Mouse (Mus musculus) heart, embryonic 14.5 days (tissue): ENCODE data around the gene Cacna2d2. TPM values are rescaled to one million over a fixed set of nuclear protein-coding genes. Genes with fewer than 3 reads are reported as not detected.

ENCODE experiments used
- ATAC-seq: fragments of 200-750 bp; cut with Nextera tagmentation; 2 replicates; pipeline ENCODE4 v1.8.0; 2017; ENCODE audit warnings: low read depth, moderate TSS enrichment; ENCODE audit not compliant: insufficient number of reproducible peaks, insufficient read depth, low FRiP score
- H3K27ac ChIP-seq, 2 experiments: fragments of 200-500 bp in 1 of 2; fragments of 300-500 bp in 1 of 2; sonication (generic) in 1 of 2; replicated peaks in 1 of 2; 2 replicates each; pipeline ENCODE4 v1.5.1; 2012 to 2014; ENCODE audit warnings: low read depth in 2 of 2, low read length in 2 of 2, control low read depth in 1 of 2, mild to moderate bottlenecking in 1 of 2, mixed read lengths in 1 of 2; ENCODE audit not compliant: control insufficient read depth in 1 of 2, insufficient read depth in 1 of 2
- H3K27me3 ChIP-seq: fragments of 300-500 bp; sonication (generic); 2 replicates; pipeline ENCODE4 v1.6.1; 2014; ENCODE audit warnings: mild to moderate bottlenecking, low read length, control low read depth; ENCODE audit not compliant: control insufficient read depth, insufficient read depth
- H3K36me3 ChIP-seq: fragments of 300-500 bp; sonication (generic); 2 replicates; pipeline ENCODE4 v1.6.1; 2014; ENCODE audit warnings: mild to moderate bottlenecking, control low read depth, low read length, mixed read lengths; ENCODE audit not compliant: control insufficient read depth, insufficient read depth
- H3K4me1 ChIP-seq, 2 experiments: fragments of 200-500 bp in 1 of 2; fragments of 300-500 bp in 1 of 2; sonication (generic) in 1 of 2; 2 replicates each; pipeline ENCODE4 v1.6.1; 2012 to 2014; ENCODE audit warnings: low read length in 2 of 2, control low read depth in 1 of 2, mixed read lengths in 1 of 2; ENCODE audit not compliant: control insufficient read depth in 2 of 2, insufficient read depth in 2 of 2
- H3K4me2 ChIP-seq: fragments of 300-500 bp; sonication (generic); 2 replicates; pipeline ENCODE4 v1.6.1; 2014; ENCODE audit warnings: mild to moderate bottlenecking, low read length
- H3K4me3 ChIP-seq, 2 experiments: fragments of 200-500 bp in 1 of 2; fragments of 300-500 bp in 1 of 2; sonication (generic) in 1 of 2; 2 replicates each; pipeline ENCODE4 v1.5.1; 2012 to 2014; ENCODE audit warnings: low read length in 2 of 2, mild to moderate bottlenecking in 2 of 2, control low read depth in 1 of 2, low read depth in 1 of 2, moderate library complexity in 1 of 2; ENCODE audit not compliant: control insufficient read depth in 1 of 2, insufficient read depth in 1 of 2
- H3K9ac ChIP-seq: fragments of 300-500 bp; sonication (generic); 2 replicates; pipeline ENCODE4 v1.6.1; 2014; ENCODE audit warnings: mild to moderate bottlenecking, low read length
- H3K9me3 ChIP-seq: fragments of 300-500 bp; sonication (generic); 2 replicates; pipeline ENCODE4 v1.6.1; 2016; ENCODE audit warnings: low read length, control low read depth; ENCODE audit not compliant: control insufficient read depth
- whole genome bisulfite sequencing: fragments of 180-500 bp; shearing (Covaris S2); extraction: QIAGEN DNeasy Blood & Tissue Kit; methylation state at CpG from one replicate; pipeline ENCODE4 v1.1.7; 2014; 5-methylcytosine and 5-hydroxymethylcytosine counted together
- polyA plus RNA-seq: library from polyadenylated mRNA; unstranded; fragments of >200 nt; fragmentation: Nextera tagmentation; extraction: Ambion mirVana; gene quantifications from 2 replicates; pipeline ENCODE4 v1.2.1, GENCODE M21; 2014

The Cacna2d2 gene
- polyA plus RNA-seq, 1 experiment from 2014 or later, result 5.6 TPM

DNA sequence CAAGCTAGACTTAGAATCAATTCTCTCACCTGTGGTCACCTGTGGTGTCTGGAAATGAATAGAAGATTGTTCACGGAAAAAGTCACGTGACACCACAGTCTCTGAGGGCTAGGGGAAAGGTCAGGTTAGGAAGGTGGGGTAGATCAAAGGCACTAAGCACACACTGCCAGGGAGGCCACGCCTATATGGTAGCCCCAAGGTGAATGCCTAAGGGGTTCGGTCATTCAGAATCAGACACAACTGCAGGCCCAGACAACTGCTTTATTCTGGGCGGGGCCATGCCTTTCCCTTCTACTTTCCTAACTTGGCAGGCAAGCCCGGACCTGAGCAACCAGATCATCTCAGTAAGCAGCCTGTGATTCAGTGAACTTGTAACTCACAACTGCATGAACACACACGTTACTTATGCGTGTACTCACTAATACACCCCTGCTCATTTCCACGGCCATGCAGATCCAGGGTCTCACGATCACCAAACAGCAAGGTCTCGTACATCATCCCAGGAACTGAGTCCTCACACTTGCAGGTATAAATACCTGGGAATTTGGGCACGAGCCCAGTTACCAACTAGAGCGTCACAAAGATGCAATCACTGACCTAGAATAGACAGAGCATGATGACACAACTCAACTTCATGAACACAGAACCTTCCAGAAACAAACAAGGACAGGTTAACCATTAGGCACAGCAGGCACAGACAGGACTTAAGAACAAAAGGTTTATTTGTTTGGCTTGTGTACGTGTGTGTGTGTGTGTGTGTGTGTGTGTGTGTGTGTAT lies 176.4 kb downstream of the Cacna2d2 start:
- no peak for ATAC-seq
- no peaks in the 10 kb centered on the region for H3K9me3 ChIP-seq
- no peak overlapping the region for H3K9ac ChIP-seq
- H3K36me3 ChIP-seq, result peaks cover 37% of the 10 kb centered on the region
- peaks cover 20 to 28% of the 10 kb centered on the region in 2 experiments for H3K4me1 ChIP-seq
- H3K4me3 ChIP-seq, result no peak overlapping the region
- 80% methylated on average over 14 of the region's 14 CpGs for WGBS
- no peaks in the 10 kb centered on the region for H3K27me3 ChIP-seq
- H3K27ac ChIP-seq, result peak overlapping the region; percentile 55 to 57; a peak in 3 of 4 replicates
- peak overlapping the region; percentile 61; the same call in 1 of the 2 replicates for H3K4me2 ChIP-seq

DNA sequence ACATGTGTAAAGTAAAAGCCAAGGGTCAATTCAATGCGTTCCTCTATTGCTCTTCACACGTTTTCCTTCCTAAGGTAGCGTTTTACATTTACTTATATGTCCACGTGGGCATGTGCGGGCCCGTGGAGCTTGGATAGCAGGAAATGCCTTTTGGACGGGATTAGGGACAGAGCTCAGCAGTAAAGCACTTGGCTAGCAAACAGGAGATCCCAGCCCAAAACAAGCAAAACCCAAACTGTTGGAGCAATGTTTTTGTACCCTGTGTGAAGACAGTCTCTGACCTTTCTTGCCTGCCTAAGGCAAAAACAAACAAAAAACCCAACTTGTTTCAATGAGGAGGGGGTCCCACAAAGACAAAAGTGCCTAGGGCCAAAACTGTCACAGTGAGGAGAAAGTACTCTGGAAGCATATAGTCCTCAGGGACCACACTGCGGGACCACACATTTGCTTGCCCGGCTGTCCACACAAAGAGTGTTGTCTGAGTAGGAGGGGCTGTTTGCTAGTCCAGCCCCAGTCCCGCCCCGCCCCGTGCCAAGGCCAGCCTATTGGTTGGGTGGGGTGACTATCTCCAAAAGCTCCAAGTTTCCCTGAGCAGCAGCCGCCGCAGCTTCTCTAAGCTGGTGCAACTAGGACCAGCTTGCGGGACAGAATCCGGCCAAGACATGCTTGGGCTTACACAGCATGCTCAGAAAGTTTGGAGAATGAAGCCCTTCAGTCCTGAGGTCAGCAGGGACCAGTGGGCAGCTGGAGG lies 177.1 kb downstream of the Cacna2d2 start, which contains the start of gene Hyal1:
TSS of gene Hyal1 (plus strand) at position 571 of the 751 bp plus-strand sequence.
- 26% methylated on average over 16 of the region's 16 CpGs for WGBS
- peak within 1 kb of the TSS; percentile 61 for H3K4me2 ChIP-seq
- peak; percentile 58; the same call in 1 of the 2 replicates for ATAC-seq
- no peaks in the 10 kb centered on the region for H3K9me3 ChIP-seq
- peak within 1 kb of the TSS; percentile 66 for H3K9ac ChIP-seq
- peaks cover 16 to 27% of the 10 kb centered on the region in 2 experiments for H3K4me1 ChIP-seq
- H3K27me3 ChIP-seq, result no peaks in the 10 kb centered on the region
- peak within 1 kb of the TSS; percentile 55 to 57 for H3K27ac ChIP-seq
- H3K4me3 ChIP-seq, result peak within 1 kb of the TSS; percentile 32 to 45
- peaks cover 30% of the 10 kb centered on the region for H3K36me3 ChIP-seq

DNA sequence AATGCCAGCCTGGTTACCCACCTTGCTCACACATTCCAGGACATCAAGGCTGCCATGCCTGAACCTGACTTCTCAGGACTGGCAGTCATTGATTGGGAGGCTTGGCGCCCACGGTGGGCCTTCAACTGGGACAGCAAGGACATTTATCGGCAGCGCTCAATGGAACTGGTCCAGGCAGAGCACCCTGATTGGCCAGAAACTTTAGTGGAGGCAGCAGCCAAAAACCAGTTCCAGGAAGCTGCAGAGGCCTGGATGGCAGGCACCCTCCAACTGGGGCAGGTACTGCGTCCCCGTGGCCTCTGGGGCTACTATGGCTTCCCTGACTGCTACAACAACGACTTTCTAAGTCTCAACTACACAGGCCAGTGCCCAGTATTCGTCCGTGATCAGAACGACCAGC lies 178.5 kb downstream of the Cacna2d2 start:
- Histone ChIP-seq H3K27me3 (no peaks in the 10 kb centered on the region), H3K9ac (no peak overlapping the region), H3K27ac (no peak overlapping the region), H3K9me3 (no peaks in the 10 kb centered on the region), H3K4me2 (0 out of 2 replicates have a peak overlapping the region, but pooled peaks have one; percentile 61), H3K36me3 (peaks cover 21% of the 10 kb centered on the region), H3K4me1 (peaks cover 17 to 29% of the 10 kb centered on the region in 2 experiments), H3K4me3 (no peak overlapping the region)
- 93% methylated on average over 10 of the region's 10 CpGs for WGBS
- no peak for ATAC-seq

DNA sequence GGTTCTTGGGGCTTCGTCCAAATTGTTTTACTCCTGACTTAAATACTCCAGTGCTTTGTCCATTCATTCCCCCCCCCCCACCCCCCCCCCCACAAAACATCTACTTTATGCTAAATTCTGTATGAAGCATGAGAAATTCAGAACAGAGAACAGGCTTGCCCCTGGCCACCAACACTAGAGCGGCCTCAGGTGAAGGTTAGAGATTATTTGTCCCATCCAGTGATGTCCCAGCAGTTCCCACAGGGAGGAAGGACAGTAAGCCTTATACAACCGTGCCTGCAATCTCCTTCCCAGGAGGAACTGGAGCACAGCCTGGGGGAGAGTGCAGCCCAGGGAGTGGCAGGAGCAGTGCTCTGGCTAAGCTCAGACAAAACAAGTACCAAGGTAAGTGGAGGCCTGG lies 179.2 kb downstream of the Cacna2d2 start, which contains the start of gene Naa80:
TSS of gene Naa80 (plus strand) at position 301 of the 400 bp plus-strand sequence.
- H3K9ac ChIP-seq, result no peak within 1 kb of the TSS; the same call in 1 of the 2 replicates
- H3K27me3 ChIP-seq, result no peaks in the 10 kb centered on the region
- 0 out of 2 replicates have a peak within 1 kb of the TSS, but pooled peaks have one; percentile 61 for H3K4me2 ChIP-seq

More for the DNA sequence above, 179.2 kb downstream of the Cacna2d2 start, which contains the start of gene Naa80:
- WGBS, result 74% methylated on average over 3 of the region's 3 CpGs
- H3K4me3 ChIP-seq, result no peak within 1 kb of the TSS
- peak within 1 kb of the TSS in 1 of 2 experiments; percentile 94; a peak in 1 of 4 replicates for H3K27ac ChIP-seq
- ATAC-seq, result no peak
- no peaks in the 10 kb centered on the region for H3K9me3 ChIP-seq
- peaks cover 21% of the 10 kb centered on the region for H3K36me3 ChIP-seq
- H3K4me1 ChIP-seq, result peaks cover 17 to 29% of the 10 kb centered on the region in 2 experiments

Other genes starting within 250 kb of the Cacna2d2 start
- gene Dock3, start 167.7 kb upstream of the Cacna2d2 start, polyA plus RNA-seq, result 0.15 and 0.42 TPM in 2 replicates
- 6.4 and 6.5 TPM in 2 replicates for gene Mapkapk3, start 109.7 kb upstream of the Cacna2d2 start, polyA plus RNA-seq
- gene Cish, start 103.6 kb upstream of the Cacna2d2 start, polyA plus RNA-seq, result 14.7 and 14.9 TPM in 2 replicates
- 13.6 and 14.2 TPM in 2 replicates for gene Hemk1, start 61.3 kb upstream of the Cacna2d2 start, polyA plus RNA-seq
- gene 6430571L13Rik, start 59.0 kb upstream of the Cacna2d2 start, polyA plus RNA-seq, result 0.51 and 1.1 TPM in 2 replicates
- 38.6 and 39.7 TPM in 2 replicates for gene Tmem115, start 134.3 kb downstream of the Cacna2d2 start, polyA plus RNA-seq
- gene Cyb561d2, start 142.6 kb downstream of the Cacna2d2 start, polyA plus RNA-seq, result 17.6 and 22.8 TPM in 2 replicates
- 28.4 and 31.6 TPM in 2 replicates for gene Nprl2, start 142.6 kb downstream of the Cacna2d2 start, polyA plus RNA-seq
- gene Zmynd10, start 147.7 kb downstream of the Cacna2d2 start, polyA plus RNA-seq, result 0.27 TPM in 1 of 2 replicates, not detected in the other
- gene Rassf1, start 151.9 kb downstream of the Cacna2d2 start, polyA plus RNA-seq, result 42.5 and 47.7 TPM in 2 replicates
- 49.0 and 53.0 TPM in 2 replicates for gene Tusc2, start 163.6 kb downstream of the Cacna2d2 start, polyA plus RNA-seq
- gene Hyal2, start 168.3 kb downstream of the Cacna2d2 start, polyA plus RNA-seq, result 94.1 and 103 TPM in 2 replicates
- gene Hyal1, start 177.3 kb downstream of the Cacna2d2 start, polyA plus RNA-seq, result 4.4 and 4.6 TPM in 2 replicates
- gene Naa80, start 179.3 kb downstream of the Cacna2d2 start, polyA plus RNA-seq, result 10.0 and 14.9 TPM in 2 replicates
- gene Hyal3, start 181.2 kb downstream of the Cacna2d2 start, polyA plus RNA-seq, result 0.46 and 0.53 TPM in 2 replicates
- 44.6 and 45.7 TPM in 2 replicates for gene Ifrd2, start 188.0 kb downstream of the Cacna2d2 start, polyA plus RNA-seq
- 6.5 and 7.2 TPM in 2 replicates for gene Sema3b, start 209.6 kb downstream of the Cacna2d2 start, polyA plus RNA-seq
- gene Gnai2, start 235.8 kb downstream of the Cacna2d2 start, polyA plus RNA-seq, result 379 and 410 TPM in 2 replicates